Mouse (Mus musculus): ENCODE data around the gene Susd1.

Gene Susd1

GRCm38 (mm10) chr4:59379876-59380275, 58.6 kb downstream of the Susd1 start:
- no peak for DNase-seq

- no peak for DNase-seq
Observed at GRCm38 (mm10) chr4:59378631-59379030, 59.8 kb downstream of the Susd1 start.

GRCm38 (mm10) chr4:59374271-59374938, 64.0 kb downstream of the Susd1 start:
- DNase-seq = no peak

- DNase-seq = no peak
Observed at GRCm38 (mm10) chr4:59372546-59373157, 65.8 kb downstream of the Susd1 start.

GRCm38 (mm10) chr4:59371910-59372309, 66.5 kb downstream of the Susd1 start:
- DNase-seq = no peak

GRCm38 (mm10) chr4:59369941-59370340, 68.5 kb downstream of the Susd1 start:
- DNase-seq = no peak

- no peak for DNase-seq
Observed at GRCm38 (mm10) chr4:59368118-59368517, 70.3 kb downstream of the Susd1 start.

- DNase-seq = no peak
Observed at GRCm38 (mm10) chr4:59366206-59366605, 72.2 kb downstream of the Susd1 start.

GRCm38 (mm10) chr4:59365571-59365970, 72.9 kb downstream of the Susd1 start:
- no peak for DNase-seq

GRCm38 (mm10) chr4:59364229-59365173, 73.9 kb downstream of the Susd1 start:
- DNase-seq = no peak

GRCm38 (mm10) chr4:59363041-59363440, 75.4 kb downstream of the Susd1 start:
- DNase-seq = no peak

GRCm38 (mm10) chr4:59360704-59361103, 77.7 kb downstream of the Susd1 start:
- DNase-seq = peak; percentile 84

- DNase-seq = no peak
Observed at GRCm38 (mm10) chr4:59359921-59360320, 78.5 kb downstream of the Susd1 start.

- no peak for DNase-seq
Observed at GRCm38 (mm10) chr4:59358960-59359359, 79.5 kb downstream of the Susd1 start.

- peak; percentile 3 for DNase-seq
Observed at GRCm38 (mm10) chr4:59355421-59355820, 83.0 kb downstream of the Susd1 start.

GRCm38 (mm10) chr4:59354666-59355065, 83.8 kb downstream of the Susd1 start:
- DNase-seq = no peak

- DNase-seq = no peak
Observed at GRCm38 (mm10) chr4:59351938-59352337, 86.5 kb downstream of the Susd1 start.

- no peak for DNase-seq
Observed at GRCm38 (mm10) chr4:59350354-59350753, 88.1 kb downstream of the Susd1 start.

GRCm38 (mm10) chr4:59349425-59350185, 88.8 kb downstream of the Susd1 start:
- DNase-seq = no peak

- DNase-seq = peak; percentile 93
Observed at GRCm38 (mm10) chr4:59340714-59341113, 97.7 kb downstream of the Susd1 start.

GRCm38 (mm10) chr4:59340046-59340445, 98.4 kb downstream of the Susd1 start:
- peak; percentile 3 for DNase-seq

GRCm38 (mm10) chr4:59338896-59339535, 99.4 kb downstream of the Susd1 start:
- DNase-seq = peak; percentile 3
